Mouse (Mus musculus) heart, adult 2 months (tissue): ENCODE measurements around the gene Slc2a5. TPM values are rescaled to one million over a fixed set of nuclear protein-coding genes. Genes with fewer than 3 reads are reported as not detected.
A peak's percentile ranks its signal among the peaks of the same experiment; 100 is the strongest.

Experiments
- DNase-seq, 2 experiments: peaks; one replicate each; pipeline ENCODE4 v3.0.0; 2021
- H3K27ac ChIP-seq: fragments of 200-600 bp; 2 replicates; pipeline ENCODE4 v1.8.1; 2022
- H3K27me3 ChIP-seq: fragments of 200-500 bp; 2 replicates; pipeline ENCODE4 v1.6.1; 2012; ENCODE audit warnings: mild to moderate bottlenecking, low read length, inconsistent platforms, mixed read lengths; ENCODE audit not compliant: control insufficient read depth, insufficient read depth
- H3K36me3 ChIP-seq: fragments of 200-500 bp; 2 replicates; pipeline ENCODE4 v1.6.1; 2012; ENCODE audit warnings: low read length, inconsistent platforms; ENCODE audit not compliant: control insufficient read depth, insufficient read depth
- H3K4me1 ChIP-seq: fragments of 200-500 bp; 2 replicates; pipeline ENCODE4 v1.6.1; 2011; ENCODE audit warnings: low read length; ENCODE audit not compliant: control insufficient read depth, insufficient read depth
- H3K4me3 ChIP-seq: fragments of 200-600 bp; 2 replicates; pipeline ENCODE4 v1.8.1; 2022
- H3K79me2 ChIP-seq: fragments of 200-500 bp; replicated peaks from 2 replicates; pipeline ENCODE4 v1.6.1; 2012; ENCODE audit warnings: mild to moderate bottlenecking, inconsistent platforms, low read length, moderate library complexity, mixed read lengths; ENCODE audit not compliant: control insufficient read depth, insufficient read depth
- H3K9ac ChIP-seq: fragments of 200-500 bp; 2 replicates; pipeline ENCODE4 v1.6.1; 2012; ENCODE audit warnings: low read depth, mild to moderate bottlenecking, control low read depth, inconsistent platforms, low read length, mixed read lengths
- CTCF ChIP-seq: fragments of 200-600 bp; IDR thresholded peaks from 2 replicates; pipeline ENCODE4 v1.8.1; 2022; ENCODE audit warnings: antibody characterized with exemption, mild to moderate bottlenecking, moderate library complexity
- EP300 ChIP-seq: fragments of 200-500 bp; IDR thresholded peaks from 2 replicates; pipeline ENCODE4 v1.6.1; 2011; ENCODE audit warnings: low read depth, low read length, control low read depth; ENCODE audit not compliant: insufficient read depth
- POLR2A ChIP-seq: fragments of 200-500 bp; IDR thresholded peaks from 2 replicates; pipeline ENCODE4 v1.6.1; 2011; ENCODE audit warnings: mild to moderate bottlenecking, low read depth, low read length, control low read depth; ENCODE audit not compliant: insufficient read depth
- WGBS: fragments of 180-500 bp; shearing (Covaris S2); methylation state at CpG from one replicate; pipeline ENCODE4 v1.1.7; 2018; 5-methylcytosine and 5-hydroxymethylcytosine counted together
- intact Hi-C: fragments of 180-260 bp; cut with DNase I; formaldehyde crosslinking; loops from one replicate; pipeline ENCODE4 v1.15.1; 2025
- polyA plus RNA-seq: library from polyadenylated mRNA; depleted of rRNA; stranded (reverse); fragments of >200 nt; gene quantifications from 2 replicates; pipeline ENCODE4 v1.2.3, GENCODE M21; 2012
- total RNA-seq, 2 experiments: library from RNA; stranded (reverse); gene quantifications; 2 replicates each; pipeline ENCODE4 v1.2.3; 2021

Gene Slc2a5
- total and polyA plus RNA-seq, 3 experiments = 0.09 to 1.8 TPM; not detected in 1

- 66% methylated on average over 5 of the region's 5 CpGs for WGBS
- H3K9ac ChIP-seq = no peak overlapping the region
- no peaks in the 10 kb centered on the region for H3K27me3 ChIP-seq
- no peak overlapping the region for H3K4me3 ChIP-seq
- H3K27ac ChIP-seq = no peak overlapping the region
- peaks cover 3% of the 10 kb centered on the region; the same call in 1 of the 2 replicates for H3K79me2 ChIP-seq
- peaks cover 2% of the 10 kb centered on the region; the same call in 1 of the 2 replicates for H3K4me1 ChIP-seq
- DNase-seq = no peak
- H3K36me3 ChIP-seq = no peaks in the 10 kb centered on the region
- TF ChIP-seq EP300 (no peak), POLR2A (no peak)
- intact Hi-C loops = loop anchor here (5.0 kb wide), 1 partner anchor 317 kb away; no protein-coding TSS in a partner anchor
These were observed 24.7 kb upstream of the Slc2a5 start for GRCm38 (mm10) chr4:150094463-150094789.

GRCm38 (mm10) chr4:150096309-150096708 is 22.8 kb upstream of the Slc2a5 start:
- Histone ChIP-seq H3K9ac (no peak overlapping the region), H3K27me3 (no peaks in the 10 kb centered on the region), H3K4me1 (peaks cover 2% of the 10 kb centered on the region; the same call in 1 of the 2 replicates), H3K4me3 (no peak overlapping the region), H3K79me2 (peaks cover 3% of the 10 kb centered on the region; the same call in 1 of the 2 replicates), H3K36me3 (no peaks in the 10 kb centered on the region), H3K27ac (no peak overlapping the region)
- TF ChIP-seq EP300 (no peak), CTCF (no peak), POLR2A (no peak)
- DNase-seq = no peak
- intact Hi-C loops = no loop called here
- WGBS = 69% methylated on average over 7 of the region's 7 CpGs

DNA sequence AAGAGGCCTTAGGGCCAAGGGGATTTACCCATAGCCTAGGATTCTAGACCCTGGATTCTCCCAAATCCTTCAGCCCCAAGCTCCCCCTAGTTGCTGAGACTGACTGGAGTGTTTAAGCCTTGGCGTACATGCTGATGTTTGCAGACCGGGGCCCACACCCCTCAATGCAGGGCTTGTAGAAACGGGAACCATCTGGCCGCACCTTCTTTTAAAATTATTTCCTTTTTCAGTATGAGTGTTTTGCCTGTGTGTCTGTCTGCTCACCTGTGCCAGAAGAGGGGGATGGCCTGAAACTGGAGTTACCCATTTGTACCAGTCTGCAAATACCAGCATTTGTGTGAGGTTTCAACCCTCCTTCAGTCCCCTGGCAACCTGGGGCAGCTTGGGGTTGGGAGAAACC is 21.2 kb upstream of the Slc2a5 start:
- no peaks in the 10 kb centered on the region for H3K36me3 ChIP-seq
- TF ChIP-seq EP300 = no peak
- no peak for TF ChIP-seq POLR2A
- TF ChIP-seq CTCF = no peak
- no peak overlapping the region for H3K27ac ChIP-seq
- H3K9ac ChIP-seq = no peak overlapping the region
- peaks cover 3% of the 10 kb centered on the region; the same call in 1 of the 2 replicates for H3K79me2 ChIP-seq
- intact Hi-C loops = loop anchor here (2.0 kb wide), 1 partner anchor 291 kb away; no protein-coding TSS in a partner anchor
- H3K4me1 ChIP-seq = peaks cover 2% of the 10 kb centered on the region; the same call in 1 of the 2 replicates
- DNase-seq = no peak
- WGBS = 93% methylated on average over 4 of the region's 4 CpGs
- H3K27me3 ChIP-seq = no peaks in the 10 kb centered on the region
- H3K4me3 ChIP-seq = no peak overlapping the region

DNA sequence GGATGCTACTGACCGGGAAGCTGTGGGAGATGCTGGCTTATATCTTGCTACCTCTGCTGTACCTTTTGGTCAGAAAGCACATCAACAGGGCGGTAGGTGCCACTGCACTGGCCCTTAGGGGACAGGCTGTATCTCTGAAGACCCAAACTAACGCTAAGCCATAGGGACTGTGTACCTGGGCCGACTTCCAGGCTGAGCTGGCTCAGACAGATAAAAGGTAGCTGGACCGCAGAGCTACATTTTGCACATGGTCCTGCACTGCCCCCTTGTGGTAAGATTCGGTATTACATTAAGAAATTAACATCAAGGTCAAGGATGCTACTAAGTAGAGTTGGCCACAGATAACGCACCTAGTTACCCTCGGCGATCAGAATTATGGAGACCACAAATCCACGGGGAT is 20.2 kb upstream of the Slc2a5 start:
- H3K79me2 ChIP-seq = peaks cover 3% of the 10 kb centered on the region; the same call in 1 of the 2 replicates
- no peak overlapping the region for H3K27ac ChIP-seq
- no peak overlapping the region for H3K4me3 ChIP-seq
- 13% methylated on average over 10 of the region's 10 CpGs for WGBS
- peak; percentile 64 to 68 for DNase-seq
- no peaks in the 10 kb centered on the region for H3K36me3 ChIP-seq
- TF ChIP-seq POLR2A (no peak), CTCF (no peak; the same call in 1 of the 2 replicates), EP300 (peak; percentile 87)
- H3K27me3 ChIP-seq = no peaks in the 10 kb centered on the region
- no peaks in the 10 kb centered on the region; the same call in 1 of the 2 replicates for H3K4me1 ChIP-seq
- no peak overlapping the region for H3K9ac ChIP-seq
- intact Hi-C loops = loop anchor here (1.0 to 2.0 kb wide), 2 partner anchors 64 to 292 kb away; no protein-coding TSS in a partner anchor

DNA sequence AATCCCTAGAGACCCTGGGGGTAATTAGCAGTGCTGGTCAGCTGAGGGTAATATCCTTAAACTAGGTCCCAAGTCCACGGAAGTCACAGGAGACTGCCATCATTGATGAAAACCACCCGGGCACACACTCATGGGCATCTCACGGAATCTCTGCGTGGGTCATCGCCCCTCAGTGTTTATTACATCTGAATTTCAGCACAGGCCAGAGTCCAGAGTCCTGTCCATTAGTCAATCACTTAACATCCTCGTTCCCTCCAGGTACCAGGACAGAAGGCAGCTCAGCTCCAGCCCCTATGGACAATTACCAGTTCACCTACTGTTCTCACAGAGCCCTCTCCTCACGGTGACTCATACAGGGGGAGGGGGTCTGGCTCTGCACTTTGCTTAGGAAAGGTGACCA is 16.3 kb upstream of the Slc2a5 start:
- H3K9ac ChIP-seq = no peak overlapping the region
- no peaks in the 10 kb centered on the region for H3K36me3 ChIP-seq
- intact Hi-C loops = no loop called here
- H3K27me3 ChIP-seq = no peaks in the 10 kb centered on the region
- peaks cover 3% of the 10 kb centered on the region for H3K4me1 ChIP-seq
- DNase-seq = no peak
- 92% methylated on average over 7 of the region's 7 CpGs for WGBS
- H3K79me2 ChIP-seq = no peaks in the 10 kb centered on the region
- H3K4me3 ChIP-seq = no peak overlapping the region
- H3K27ac ChIP-seq = no peak overlapping the region
- TF ChIP-seq EP300 = no peak
- TF ChIP-seq POLR2A = no peak
- no peak for TF ChIP-seq CTCF

GRCm38 (mm10) chr4:150105671-150106070 is 13.4 kb upstream of the Slc2a5 start:
- H3K27ac ChIP-seq = no peak overlapping the region
- DNase-seq = no peak
- no peak for TF ChIP-seq EP300
- TF ChIP-seq CTCF = no peak
- no peak for TF ChIP-seq POLR2A
- peaks cover 3% of the 10 kb centered on the region for H3K4me1 ChIP-seq
- no peaks in the 10 kb centered on the region for H3K36me3 ChIP-seq
- H3K9ac ChIP-seq = no peak overlapping the region
- intact Hi-C loops = no loop called here
- H3K27me3 ChIP-seq = no peaks in the 10 kb centered on the region
- H3K79me2 ChIP-seq = no peaks in the 10 kb centered on the region
- 36% methylated on average over 7 of the region's 7 CpGs for WGBS
- H3K4me3 ChIP-seq = no peak overlapping the region
